Mouse (Mus musculus) spleen, postnatal 0 days (tissue): ENCODE results near the gene Col11a1. TPM values are rescaled to one million over a fixed set of nuclear protein-coding genes. Genes with fewer than 3 reads are reported as not detected.

ENCODE experiments used
- polyA plus RNA-seq: library from polyadenylated mRNA; unstranded; fragments of >200 nt; fragmentation: Nextera tagmentation; extraction: Ambion mirVana; gene quantifications from 2 replicates; pipeline ENCODE4 v1.2.1, GENCODE M21; 2015

Gene Col11a1
- polyA plus RNA-seq: 1.2 and 1.3 TPM in 2 replicates

DNA sequence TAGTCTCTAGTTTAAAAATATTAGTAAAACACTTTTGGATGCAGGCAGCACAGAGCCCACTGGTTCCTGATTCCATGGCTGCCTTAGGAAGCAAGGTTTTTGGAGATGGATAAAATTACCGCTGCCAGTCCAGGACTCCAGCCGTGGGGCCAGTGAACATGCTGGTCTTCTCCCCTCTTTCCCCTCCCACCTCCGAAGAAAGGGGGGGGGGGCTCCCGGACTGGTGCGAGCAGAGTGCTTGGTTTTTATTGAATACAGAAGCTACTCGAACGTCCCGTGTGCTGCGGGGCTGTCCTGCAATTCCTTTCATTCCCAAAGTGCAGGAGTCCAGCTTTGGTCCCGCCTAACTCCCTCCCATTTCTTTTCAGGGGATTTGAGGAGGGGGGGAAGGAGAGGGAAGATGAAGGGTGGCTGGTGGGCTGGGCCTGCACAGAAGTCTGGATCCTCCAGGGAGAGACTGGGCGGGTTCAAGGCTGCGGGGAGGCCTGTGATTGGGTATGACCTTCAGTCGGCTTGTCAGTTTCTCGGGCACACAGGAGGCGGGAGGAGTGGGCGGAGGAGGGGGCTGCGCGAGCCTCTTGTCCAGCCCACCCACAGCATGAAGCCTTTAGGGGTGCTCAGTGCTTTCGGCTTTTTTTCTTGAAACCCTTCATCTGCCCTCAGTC, at the start of gene Col11a1:
Gene Col11a1 (plus strand): TSS at position 570 of the 665 bp plus-strand sequence.

